Mouse (Mus musculus) embryonic facial prominence, embryonic 11.5 days (tissue): ENCODE measurements around the gene U2af1. TPM values are rescaled to one million over a fixed set of nuclear protein-coding genes. Genes with fewer than 3 reads are reported as not detected.
A peak's percentile ranks its signal among the peaks of the same experiment; 100 is the strongest.

Source experiments
- ATAC-seq: fragments of 200-750 bp; cut with Nextera tagmentation; replicated peaks from 2 replicates; pipeline ENCODE4 v1.8.0; 2017; ENCODE audit warnings: low read depth; ENCODE audit not compliant: insufficient number of reproducible peaks, low FRiP score, low TSS enrichment
- DNase-seq: peaks from one replicate; pipeline ENCODE4 v3.0.0-alpha.2; 2015; ENCODE audit warnings: low spot score
- H3K27ac ChIP-seq: fragments of 300-500 bp; sonication (generic); replicated peaks from 2 replicates; pipeline ENCODE4 v1.5.1; 2014; ENCODE audit warnings: mild to moderate bottlenecking, low read depth, low read length, control low read depth
- H3K27me3 ChIP-seq: fragments of 300-500 bp; sonication (generic); 2 replicates; pipeline ENCODE4 v1.6.1; 2014; ENCODE audit warnings: mild to moderate bottlenecking, low read length, moderate library complexity, mixed read lengths; ENCODE audit not compliant: control insufficient read depth, insufficient read depth
- H3K36me3 ChIP-seq: fragments of 300-500 bp; sonication (generic); replicated peaks from 2 replicates; pipeline ENCODE4 v1.6.1; 2014; ENCODE audit warnings: low read depth, mild to moderate bottlenecking, low read length, moderate library complexity, mixed read lengths; ENCODE audit not compliant: control insufficient read depth, insufficient read depth
- H3K4me1 ChIP-seq: fragments of 300-500 bp; sonication (generic); 2 replicates; pipeline ENCODE4 v1.6.1; 2014; ENCODE audit warnings: low read length, mixed read lengths; ENCODE audit not compliant: control insufficient read depth, insufficient read depth
- H3K4me2 ChIP-seq: fragments of 300-500 bp; sonication (generic); 2 replicates; pipeline ENCODE4 v1.6.1; 2014; ENCODE audit warnings: low read depth, mild to moderate bottlenecking, control low read depth, low read length, moderate library complexity
- H3K4me3 ChIP-seq: fragments of 300-500 bp; sonication (generic); 2 replicates; pipeline ENCODE4 v1.5.1; 2014; ENCODE audit warnings: low read depth, low read length, control low read depth
- H3K9ac ChIP-seq: fragments of 300-500 bp; sonication (generic); replicated peaks from 2 replicates; pipeline ENCODE4 v1.6.1; 2014; ENCODE audit warnings: mild to moderate bottlenecking, control low read depth, low read length
- H3K9me3 ChIP-seq: fragments of 300-500 bp; sonication (generic); replicated peaks from 2 replicates; pipeline ENCODE4 v1.6.1; 2016; ENCODE audit warnings: mild to moderate bottlenecking, low read length, inconsistent platforms, mixed read lengths; ENCODE audit not compliant: control insufficient read depth
- WGBS: fragments of 180-500 bp; shearing (Covaris S2); extraction: QIAGEN DNeasy Blood & Tissue Kit; methylation state at CpG from one replicate; pipeline ENCODE4 v1.1.7; 2014; 5-methylcytosine and 5-hydroxymethylcytosine counted together
- polyA plus RNA-seq: library from polyadenylated mRNA; unstranded; fragments of >200 nt; fragmentation: Nextera tagmentation; extraction: Ambion mirVana; gene quantifications from 2 replicates; pipeline ENCODE4 v1.2.1, GENCODE M21; 2014

U2af1 gene
- polyA plus RNA-seq, 1 experiment from 2014 or later = 225 TPM

DNA sequence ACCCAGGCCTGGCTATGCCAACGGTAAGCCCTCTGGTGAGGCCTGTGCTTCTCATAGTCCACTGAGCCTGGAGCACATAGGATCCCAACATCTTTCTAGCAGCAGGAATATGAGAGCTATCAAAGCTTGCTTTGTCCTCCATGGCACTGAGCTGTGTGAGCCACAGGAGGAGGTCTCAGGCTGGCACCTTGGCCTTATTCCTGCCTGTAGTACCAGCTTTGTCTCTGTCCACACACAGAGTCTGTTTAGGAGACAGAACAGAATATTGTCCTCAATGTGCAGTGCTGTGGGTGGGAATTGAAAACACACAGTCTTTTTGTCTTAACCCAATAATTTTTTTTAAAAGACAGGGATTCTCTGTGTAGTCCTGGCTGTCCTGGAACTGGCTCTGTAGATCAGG is 15.7 kb upstream of the U2af1 start:
- Histone ChIP-seq H3K36me3 (no peaks in the 10 kb centered on the region), H3K4me2 (no peak overlapping the region), H3K27ac (no peak overlapping the region), H3K4me1 (no peaks in the 10 kb centered on the region), H3K27me3 (no peaks in the 10 kb centered on the region), H3K9ac (no peak overlapping the region), H3K4me3 (no peak overlapping the region), H3K9me3 (no peaks in the 10 kb centered on the region)
- no peak for DNase-seq
- no peak for ATAC-seq
- WGBS = 74% methylated on average over 1 of the region's 1 CpGs

DNA sequence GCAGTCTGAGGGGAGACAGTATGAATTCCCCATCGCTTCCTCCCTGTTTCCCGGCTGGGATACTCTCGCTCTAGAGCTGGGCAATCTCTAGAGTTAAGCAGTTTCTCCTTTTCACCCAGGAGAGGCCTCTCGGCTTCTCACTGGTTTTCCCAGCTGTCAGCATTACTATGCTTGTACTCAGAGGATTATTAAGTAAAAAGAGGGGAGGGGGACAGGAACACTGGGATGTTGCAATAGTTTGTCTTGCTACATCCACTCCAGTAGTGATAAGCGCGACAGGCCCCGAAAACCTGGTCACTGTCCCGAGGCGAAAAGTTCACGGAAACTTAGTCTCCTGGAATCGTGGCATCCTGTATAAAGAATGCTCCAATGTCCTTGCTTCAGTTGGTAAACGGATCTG is 13.6 kb upstream of the U2af1 start:
- Histone ChIP-seq H3K36me3 (no peaks in the 10 kb centered on the region), H3K9me3 (no peaks in the 10 kb centered on the region), H3K4me2 (no peak overlapping the region), H3K4me1 (no peaks in the 10 kb centered on the region), H3K9ac (no peak overlapping the region), H3K4me3 (no peak overlapping the region), H3K27ac (no peak overlapping the region), H3K27me3 (no peaks in the 10 kb centered on the region)
- no peak for ATAC-seq
- 82% methylated on average over 12 of the region's 12 CpGs for WGBS
- DNase-seq = no peak

DNA sequence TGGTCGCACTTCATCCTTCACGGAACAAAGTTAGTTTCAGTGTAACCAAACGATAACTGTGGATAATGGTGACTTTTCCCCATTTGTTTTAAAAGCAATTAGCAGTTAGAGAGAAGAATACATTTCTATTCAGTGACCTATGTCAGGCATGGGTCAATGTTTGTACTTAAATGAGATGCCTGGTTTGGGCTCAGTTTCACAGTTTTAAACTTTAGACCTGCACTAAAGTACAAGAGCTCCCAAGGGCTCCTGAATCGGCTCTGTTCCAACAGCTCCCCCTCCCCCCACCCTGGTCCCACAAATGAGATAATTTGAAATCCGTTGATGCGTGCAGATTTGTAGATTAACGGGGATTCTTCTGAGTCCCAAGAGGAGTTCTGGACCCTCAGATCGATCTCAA is 13.0 kb upstream of the U2af1 start:
- Histone ChIP-seq H3K27ac (no peak overlapping the region), H3K27me3 (no peaks in the 10 kb centered on the region), H3K4me3 (no peak overlapping the region), H3K4me1 (no peaks in the 10 kb centered on the region), H3K4me2 (no peak overlapping the region), H3K9me3 (no peaks in the 10 kb centered on the region), H3K36me3 (no peaks in the 10 kb centered on the region), H3K9ac (no peak overlapping the region)
- DNase-seq (no peak), ATAC-seq (no peak)
- WGBS = 63% methylated on average over 8 of the region's 8 CpGs

DNA sequence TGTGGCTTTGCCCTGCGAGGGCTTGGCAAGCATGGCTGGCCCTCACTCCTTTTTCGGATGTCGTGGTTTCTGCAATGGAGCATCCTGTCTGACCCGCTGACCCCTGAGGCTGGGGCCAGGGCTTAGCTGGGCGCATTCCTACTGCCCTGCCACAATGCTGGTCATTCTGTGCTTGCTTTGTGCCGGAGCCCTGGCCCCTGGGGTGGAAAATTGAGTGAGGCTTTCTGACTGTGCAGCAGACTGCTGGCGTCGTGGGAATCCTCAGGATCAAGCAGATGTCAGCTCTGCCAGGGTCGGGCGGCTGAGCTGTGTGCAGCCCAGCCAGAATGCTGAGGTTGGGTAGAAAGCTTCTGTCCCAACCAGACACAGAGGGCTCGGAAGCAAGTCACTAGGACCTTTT is 11.5 kb upstream of the U2af1 start:
- H3K4me1 ChIP-seq = no peaks in the 10 kb centered on the region
- H3K36me3 ChIP-seq = no peaks in the 10 kb centered on the region
- H3K9ac ChIP-seq = no peak overlapping the region
- H3K9me3 ChIP-seq = no peaks in the 10 kb centered on the region
- no peak overlapping the region for H3K4me2 ChIP-seq
- H3K27ac ChIP-seq = no peak overlapping the region
- 0 out of 2 replicates have a peak, but pooled peaks have one; percentile 51 for ATAC-seq
- no peak for DNase-seq
- H3K27me3 ChIP-seq = no peaks in the 10 kb centered on the region
- 12% methylated on average over 11 of the region's 11 CpGs for WGBS
- no peak overlapping the region for H3K4me3 ChIP-seq

DNA sequence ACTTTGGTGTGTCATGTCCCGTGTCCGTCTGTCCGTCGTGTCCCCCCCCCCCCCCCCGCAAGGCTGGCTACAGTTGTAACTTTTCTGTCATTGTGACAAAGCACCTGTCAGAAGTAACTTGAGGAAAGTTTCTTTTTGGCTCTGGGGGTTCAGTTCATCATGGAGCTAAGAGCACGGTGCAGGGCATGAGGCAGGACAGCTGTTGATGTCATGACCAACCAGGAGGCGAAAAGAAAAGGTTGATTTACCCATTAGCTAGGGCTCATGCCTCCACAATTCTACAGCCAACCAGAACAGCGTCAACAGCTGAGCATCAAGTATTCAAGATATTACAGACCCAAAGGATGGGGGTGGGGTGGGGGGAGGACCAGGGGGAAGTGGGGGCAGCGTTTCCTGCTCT is 9.6 kb upstream of the U2af1 start:
- DNase-seq = no peak
- no peak for ATAC-seq
- WGBS = 86% methylated on average over 8 of the region's 9 CpGs
- Histone ChIP-seq H3K9ac (no peak overlapping the region), H3K27me3 (no peaks in the 10 kb centered on the region), H3K4me3 (no peak overlapping the region), H3K4me1 (no peaks in the 10 kb centered on the region), H3K36me3 (no peaks in the 10 kb centered on the region), H3K4me2 (no peak overlapping the region), H3K27ac (no peak overlapping the region), H3K9me3 (no peaks in the 10 kb centered on the region)

DNA sequence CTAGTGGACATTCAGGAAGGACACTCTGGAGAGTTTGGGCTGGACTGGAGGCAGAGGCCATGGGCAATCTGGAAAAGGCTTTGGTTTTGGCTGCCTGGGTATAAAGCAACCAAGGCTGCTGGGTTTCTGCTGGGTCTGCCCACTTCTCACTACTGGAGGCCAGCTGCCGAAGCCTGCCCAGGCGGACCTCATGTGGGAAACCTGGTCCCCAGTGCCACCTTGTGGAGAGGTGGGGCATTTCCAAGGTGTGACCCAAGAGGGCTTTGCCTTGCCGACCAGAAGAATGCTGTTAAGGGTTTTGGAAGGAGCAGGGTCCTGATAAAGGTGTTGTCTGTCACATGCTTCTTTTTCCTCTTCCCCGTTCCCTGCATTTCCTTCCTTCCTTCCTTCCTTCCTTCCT is 6.1 kb upstream of the U2af1 start:
- Histone ChIP-seq H3K4me2 (no peak overlapping the region), H3K4me1 (no peaks in the 10 kb centered on the region), H3K36me3 (no peaks in the 10 kb centered on the region), H3K4me3 (no peak overlapping the region), H3K9ac (no peak overlapping the region), H3K27me3 (no peaks in the 10 kb centered on the region), H3K9me3 (no peaks in the 10 kb centered on the region), H3K27ac (no peak overlapping the region)
- WGBS = 13% methylated on average over 4 of the region's 4 CpGs
- ATAC-seq (no peak), DNase-seq (peak; percentile 81)

DNA sequence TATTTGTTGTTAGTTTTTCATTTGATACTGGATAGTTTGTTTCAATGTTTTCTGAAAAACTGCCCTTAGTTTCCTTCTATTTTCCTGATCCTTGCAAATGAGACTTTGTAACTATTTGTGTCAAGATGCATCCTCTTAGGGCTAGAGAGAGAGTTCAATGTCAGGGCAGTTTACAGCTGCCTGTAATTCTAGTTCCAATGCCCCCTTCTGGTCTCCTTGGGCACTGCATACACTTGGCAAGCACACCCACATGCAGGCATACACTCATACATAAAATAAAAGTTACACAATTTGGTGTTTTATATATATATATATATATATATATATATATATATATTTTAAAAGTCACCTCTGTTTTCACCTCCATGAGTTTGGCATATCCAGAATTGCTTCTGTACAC is 4.2 kb upstream of the U2af1 start:
- H3K4me2 ChIP-seq = no peak overlapping the region
- no peaks in the 10 kb centered on the region for H3K36me3 ChIP-seq
- no peaks in the 10 kb centered on the region for H3K9me3 ChIP-seq
- no peaks in the 10 kb centered on the region for H3K27me3 ChIP-seq
- ATAC-seq (no peak), DNase-seq (no peak)
- no peaks in the 10 kb centered on the region for H3K4me1 ChIP-seq
- no peak overlapping the region for H3K9ac ChIP-seq
- H3K4me3 ChIP-seq = no peak overlapping the region
- no peak overlapping the region for H3K27ac ChIP-seq

DNA sequence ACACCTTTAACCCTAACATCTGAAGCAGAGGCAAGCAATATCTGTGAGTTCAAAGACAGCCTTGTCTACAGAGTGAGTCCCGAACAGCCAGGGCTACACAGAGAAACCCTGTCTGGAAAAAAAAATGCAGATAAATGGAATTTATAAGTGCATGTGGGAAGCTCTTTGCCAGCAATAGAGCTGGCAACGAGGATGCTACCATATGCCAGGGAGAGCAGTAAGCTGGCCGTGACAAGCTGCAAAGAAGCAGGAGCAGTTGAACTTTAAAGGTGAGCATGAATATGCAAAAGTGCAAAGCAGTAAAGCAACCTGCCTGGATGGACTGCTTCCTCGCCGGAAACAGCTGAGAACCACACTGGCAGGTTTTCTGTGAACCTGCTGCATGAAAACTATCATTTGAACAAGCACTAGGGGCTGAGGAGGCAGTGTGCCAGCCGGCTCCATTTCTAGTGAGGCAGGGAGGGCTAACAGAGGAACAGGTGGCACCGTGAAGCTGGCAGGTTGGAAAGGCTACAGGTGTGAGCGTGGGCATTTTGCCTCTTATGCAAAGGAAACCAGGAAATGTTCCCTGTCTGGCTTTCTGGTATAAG is 2.1 kb upstream of the U2af1 start:
- Histone ChIP-seq H3K4me3 (no peak overlapping the region), H3K27me3 (no peaks in the 10 kb centered on the region), H3K27ac (no peak overlapping the region), H3K4me1 (no peaks in the 10 kb centered on the region), H3K9me3 (no peaks in the 10 kb centered on the region), H3K9ac (no peak overlapping the region), H3K4me2 (no peak overlapping the region), H3K36me3 (no peaks in the 10 kb centered on the region)
- ATAC-seq (no peak), DNase-seq (no peak)
- WGBS = 74% methylated on average over 8 of the region's 8 CpGs
